Mouse (Mus musculus) thymus, adult 2 months (tissue): ENCODE measurements at regions not wholly inside any gene's neighbourhood (a gene's known extent, or its start where the extent isn't known, plus 50 kb on each side); places are given as distances from the start of the nearest gene placed in this dataset.

Source experiments
- CTCF ChIP-seq: fragments of 200-500 bp; IDR thresholded peaks from 2 replicates; pipeline ENCODE4 v1.5.1; 2012; ENCODE audit warnings: mild to moderate bottlenecking, control low read depth, low read length, moderate library complexity, borderline replicate concordance; ENCODE audit not compliant: control insufficient read depth, poor library complexity, insufficient read depth; ENCODE audit errors: extremely low read depth
- POLR2A ChIP-seq: fragments of 200-500 bp; IDR thresholded peaks from 2 replicates; pipeline ENCODE4 v1.6.1; 2012; ENCODE audit warnings: mild to moderate bottlenecking, low read length, control low read depth, moderate library complexity; ENCODE audit not compliant: control insufficient read depth, poor library complexity, insufficient read depth; ENCODE audit errors: extremely low read depth

DNA sequence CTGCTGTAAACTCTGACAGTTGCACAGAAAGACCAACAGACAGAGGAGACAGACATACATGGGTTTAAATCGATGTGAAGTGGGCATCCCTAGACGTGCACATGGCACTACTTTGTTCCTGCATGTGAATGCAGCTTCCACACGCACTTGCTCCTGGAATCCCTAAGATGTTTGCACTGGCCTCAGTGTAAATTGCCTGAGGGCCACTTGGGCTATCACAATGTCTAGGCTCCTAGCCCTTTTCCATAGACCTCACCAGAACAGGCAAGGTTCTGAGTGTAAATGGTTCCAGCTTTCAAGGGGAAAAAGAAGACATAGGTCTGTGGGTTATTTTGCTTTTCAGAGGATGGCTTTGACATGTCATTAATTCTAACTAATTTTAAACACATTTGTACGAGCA, 198.4 kb upstream of the Smim15 start:
- TF ChIP-seq CTCF (no peak), POLR2A (no peak)
